Mouse (Mus musculus) cerebellum, adult 18-20 months (tissue): ENCODE measurements around the gene Plekhh1.

Source experiments
- DNase-seq, 2 experiments: peaks; one replicate each; pipeline ENCODE4 v3.0.0; 2021

Plekhh1 gene

GRCm38 (mm10) chr12:79089182-79089812 is 60.3 kb downstream of the Plekhh1 start, which contains the start of gene Pigh:
Gene Pigh, minus strand, starts transcription at chr12:79089651.
- peak; percentile 89 to 93 for DNase-seq

GRCm38 (mm10) chr12:79092569-79092968 is 63.6 kb downstream of the Plekhh1 start:
- DNase-seq = peak; percentile 18 to 30

- peak; percentile 35 to 60 for DNase-seq
Observed at GRCm38 (mm10) chr12:79097106-79097752, 68.3 kb downstream of the Plekhh1 start.

GRCm38 (mm10) chr12:79103773-79104172 is 74.8 kb downstream of the Plekhh1 start:
- no peak for DNase-seq

GRCm38 (mm10) chr12:79104544-79104943 is 75.6 kb downstream of the Plekhh1 start:
- no peak for DNase-seq

GRCm38 (mm10) chr12:79105312-79105711 is 76.3 kb downstream of the Plekhh1 start:
- no peak for DNase-seq

GRCm38 (mm10) chr12:79118991-79119390 is 90.0 kb downstream of the Plekhh1 start:
- no peak for DNase-seq

GRCm38 (mm10) chr12:79122820-79123219 is 93.9 kb downstream of the Plekhh1 start:
- no peak for DNase-seq

GRCm38 (mm10) chr12:79130299-79131177 is 101.6 kb downstream of the Plekhh1 start, which contains the start of gene Arg2:
Gene Arg2, plus strand, starts transcription at chr12:79130777.
- peak; percentile 84 to 86 for DNase-seq
